Mouse (Mus musculus) stomach, embryonic 16.5 days (tissue): ENCODE results near the gene Hoxb8. TPM values are rescaled to one million over a fixed set of nuclear protein-coding genes. Genes with fewer than 3 reads are reported as not detected.

Experiments
- ATAC-seq: fragments of 200-750 bp; cut with Nextera tagmentation; 2 replicates; pipeline ENCODE4 v1.8.0; 2017; ENCODE audit warnings: moderate number of reproducible peaks, moderate TSS enrichment; ENCODE audit not compliant: insufficient read depth, low FRiP score
- H3K27ac ChIP-seq: fragments of 300-500 bp; sonication (generic); 2 replicates; pipeline ENCODE4 v1.5.1; 2014; ENCODE audit warnings: low read length
- H3K27me3 ChIP-seq: fragments of 300-500 bp; sonication (generic); 2 replicates; pipeline ENCODE4 v1.6.1; 2014; ENCODE audit warnings: low read length, control low read depth, mixed read lengths; ENCODE audit not compliant: control insufficient read depth, insufficient read depth
- H3K36me3 ChIP-seq: fragments of 300-500 bp; sonication (generic); 2 replicates; pipeline ENCODE4 v1.6.1; 2014; ENCODE audit warnings: low read length; ENCODE audit not compliant: control insufficient read depth, insufficient read depth
- H3K4me1 ChIP-seq: fragments of 300-500 bp; sonication (generic); 2 replicates; pipeline ENCODE4 v1.6.1; 2014; ENCODE audit warnings: low read length, control low read depth, mixed read lengths; ENCODE audit not compliant: control insufficient read depth, insufficient read depth
- H3K4me2 ChIP-seq: fragments of 300-500 bp; sonication (generic); 2 replicates; pipeline ENCODE4 v1.6.1; 2014; ENCODE audit warnings: low read depth, low read length, mixed read lengths
- H3K4me3 ChIP-seq: fragments of 300-500 bp; sonication (generic); replicated peaks from 2 replicates; pipeline ENCODE4 v1.5.1; 2014; ENCODE audit warnings: mild to moderate bottlenecking, low read length
- H3K9ac ChIP-seq: fragments of 300-500 bp; sonication (generic); 2 replicates; pipeline ENCODE4 v1.6.1; 2014; ENCODE audit warnings: low read length
- H3K9me3 ChIP-seq: fragments of 300-500 bp; sonication (generic); replicated peaks from 2 replicates; pipeline ENCODE4 v1.6.1; 2016; ENCODE audit warnings: low read length, control low read depth; ENCODE audit not compliant: control insufficient read depth
- WGBS: fragments of 180-500 bp; shearing (Covaris S2); extraction: QIAGEN DNeasy Blood & Tissue Kit; methylation state at CpG from one replicate; pipeline ENCODE4 v1.1.7; 2014; 5-methylcytosine and 5-hydroxymethylcytosine counted together
- polyA plus RNA-seq: library from polyadenylated mRNA; unstranded; fragments of >200 nt; fragmentation: Nextera tagmentation; extraction: Ambion mirVana; gene quantifications from 2 replicates; pipeline ENCODE4 v1.2.1, GENCODE M21; 2015

Gene Hoxb8
- polyA plus RNA-seq, 1 experiment from 2014 or later = 0.44 TPM

- Histone ChIP-seq H3K27me3 (peaks cover 81% of the 10 kb centered on the region), H3K4me1 (peaks cover 21% of the 10 kb centered on the region), H3K27ac (0 out of 2 replicates have a peak overlapping the region, but pooled peaks have one; percentile 14), H3K9me3 (no peaks in the 10 kb centered on the region), H3K36me3 (no peaks in the 10 kb centered on the region), H3K4me3 (peak overlapping the region; percentile 44), H3K9ac (peak overlapping the region; percentile 60), H3K4me2 (peak overlapping the region; percentile 50)
- WGBS = 2% methylated on average over 30 of the region's 30 CpGs
- ATAC-seq = no peak
Observed at GRCm38 (mm10) chr11:96295092-96295835, 13.6 kb downstream of the Hoxb8 start.

- 30% methylated on average over 2 of the region's 2 CpGs for WGBS
- Histone ChIP-seq H3K27me3 (peaks cover 73% of the 10 kb centered on the region), H3K4me2 (peak overlapping the region; percentile 50; the same call in 1 of the 2 replicates), H3K4me1 (peaks cover 26% of the 10 kb centered on the region), H3K9ac (peak overlapping the region; percentile 8; the same call in 1 of the 2 replicates), H3K27ac (0 out of 2 replicates have a peak overlapping the region, but pooled peaks have one; percentile 14), H3K36me3 (no peaks in the 10 kb centered on the region), H3K4me3 (no peak overlapping the region), H3K9me3 (no peaks in the 10 kb centered on the region)
- no peak for ATAC-seq
Observed at GRCm38 (mm10) chr11:96296997-96297396, 15.3 kb downstream of the Hoxb8 start.

- H3K36me3 ChIP-seq = no peaks in the 10 kb centered on the region
- H3K27me3 ChIP-seq = peaks cover 73% of the 10 kb centered on the region
- H3K4me3 ChIP-seq = no peak overlapping the region
- ATAC-seq = no peak
- H3K9me3 ChIP-seq = no peaks in the 10 kb centered on the region
- peak overlapping the region; percentile 50 for H3K4me2 ChIP-seq
- 0 out of 2 replicates have a peak overlapping the region, but pooled peaks have one; percentile 14 for H3K27ac ChIP-seq
- H3K4me1 ChIP-seq = peaks cover 26% of the 10 kb centered on the region
- WGBS = 29% methylated on average over 3 of the region's 3 CpGs
- peak overlapping the region; percentile 8; the same call in 1 of the 2 replicates for H3K9ac ChIP-seq
Observed at GRCm38 (mm10) chr11:96297428-96297827, 15.7 kb downstream of the Hoxb8 start.

GRCm38 (mm10) chr11:96297968-96298635, 16.4 kb downstream of the Hoxb8 start:
- peak overlapping the region; percentile 1; the same call in 1 of the 2 replicates for H3K27ac ChIP-seq
- H3K4me2 ChIP-seq = peak overlapping the region; percentile 87
- H3K9ac ChIP-seq = no peak overlapping the region; the same call in 1 of the 2 replicates
- peaks cover 74% of the 10 kb centered on the region for H3K27me3 ChIP-seq
- H3K4me1 ChIP-seq = peaks cover 26% of the 10 kb centered on the region
- ATAC-seq = no peak
- H3K9me3 ChIP-seq = no peaks in the 10 kb centered on the region
- WGBS = 20% methylated on average over 11 of the region's 11 CpGs
- H3K36me3 ChIP-seq = no peaks in the 10 kb centered on the region
- peak overlapping the region; percentile 58 for H3K4me3 ChIP-seq

GRCm38 (mm10) chr11:96298895-96299667, 17.4 kb downstream of the Hoxb8 start:
- no peaks in the 10 kb centered on the region for H3K9me3 ChIP-seq
- H3K27me3 ChIP-seq = peaks cover 68% of the 10 kb centered on the region
- peak overlapping the region; percentile 87 for H3K4me2 ChIP-seq
- WGBS = under 1% methylated on average over 66 of the region's 66 CpGs
- H3K4me3 ChIP-seq = peak overlapping the region; percentile 58
- H3K9ac ChIP-seq = peak overlapping the region; percentile 81
- H3K27ac ChIP-seq = peak overlapping the region; percentile 73
- H3K4me1 ChIP-seq = peaks cover 26% of the 10 kb centered on the region
- peak; percentile 32; the same call in 1 of the 2 replicates for ATAC-seq
- no peaks in the 10 kb centered on the region for H3K36me3 ChIP-seq

GRCm38 (mm10) chr11:96299781-96300180, 18.1 kb downstream of the Hoxb8 start:
- H3K4me2 ChIP-seq = peak overlapping the region; percentile 87
- H3K27ac ChIP-seq = peak overlapping the region; percentile 73
- 8% methylated on average over 9 of the region's 9 CpGs for WGBS
- ATAC-seq = no peak
- H3K27me3 ChIP-seq = peaks cover 61% of the 10 kb centered on the region
- H3K9ac ChIP-seq = peak overlapping the region; percentile 81
- peak overlapping the region; percentile 58 for H3K4me3 ChIP-seq
- H3K9me3 ChIP-seq = no peaks in the 10 kb centered on the region
- no peaks in the 10 kb centered on the region for H3K36me3 ChIP-seq
- H3K4me1 ChIP-seq = peaks cover 26% of the 10 kb centered on the region

- Histone ChIP-seq H3K4me2 (peak overlapping the region; percentile 87), H3K9me3 (no peaks in the 10 kb centered on the region), H3K9ac (peak overlapping the region; percentile 81), H3K4me1 (peaks cover 24% of the 10 kb centered on the region), H3K4me3 (peak overlapping the region; percentile 58), H3K27me3 (peaks cover 57% of the 10 kb centered on the region), H3K36me3 (no peaks in the 10 kb centered on the region), H3K27ac (peak overlapping the region; percentile 73)
- ATAC-seq = no peak
- WGBS = 4% methylated on average over 35 of the region's 35 CpGs
Observed at GRCm38 (mm10) chr11:96300354-96301063, 18.8 kb downstream of the Hoxb8 start.

GRCm38 (mm10) chr11:96301064-96301431, 19.3 kb downstream of the Hoxb8 start:
- Histone ChIP-seq H3K4me2 (peak overlapping the region; percentile 87), H3K9ac (peak overlapping the region; percentile 81), H3K27me3 (peaks cover 57% of the 10 kb centered on the region), H3K27ac (peak overlapping the region; percentile 73; the same call in 1 of the 2 replicates), H3K4me3 (peak overlapping the region; percentile 58), H3K9me3 (no peaks in the 10 kb centered on the region), H3K4me1 (peaks cover 19% of the 10 kb centered on the region), H3K36me3 (no peaks in the 10 kb centered on the region)
- no peak for ATAC-seq
- WGBS = 25% methylated on average over 10 of the region's 10 CpGs
